Comparison of ENCODE assay signal across 15 mouse cellular contexts in the genomic region with DNA sequence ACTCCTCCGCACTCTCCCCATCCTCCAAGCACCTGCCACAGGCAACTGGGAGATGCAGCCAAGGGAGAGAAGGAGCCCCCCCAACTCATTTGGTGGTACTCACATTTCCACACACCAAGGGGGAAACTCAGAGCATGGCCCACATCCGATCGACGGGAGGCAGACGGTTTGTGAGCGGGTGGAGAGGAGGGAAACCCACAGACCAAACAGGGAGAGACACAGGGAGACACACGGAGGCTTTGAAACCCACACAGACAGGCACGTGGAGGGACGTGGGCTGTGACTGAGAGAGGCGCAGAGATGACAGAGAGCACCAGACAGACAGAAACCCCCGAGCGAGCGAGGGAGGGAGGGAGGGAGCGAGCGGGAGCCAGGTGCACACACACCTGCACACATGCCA. TPM values are rescaled to one million over a fixed set of nuclear protein-coding genes. Genes with fewer than 3 reads are reported as not detected.
A peak's percentile ranks its signal among the peaks of the same experiment; 100 is the strongest.
DNase-seq lines count a peak whose midpoint lies in the region; ATAC-seq and TF ChIP-seq lines count a peak whose summit lies in the region.
"Had no signal": no experiment of that assay in that cellular context is flagged by ENCODE, and none has a peak within 500 bp of the region (broad histone marks: within the 10 kb centered on the region; RNA-seq: fewer than 3 reads in every experiment).

No protein-coding gene starts in this region.

- no peak for ATAC-seq in kidney, embryonic 16.5 days (ENCODE audit: low FRiP score, low TSS enrichment)
- peak; percentile 25; the same call in 1 of the 2 replicates for ATAC-seq in forebrain, postnatal 0 days
- ATAC-seq in neural tube, embryonic 15.5 days (ENCODE audit: low FRiP score): no peak

- H3K27ac ChIP-seq in kidney, embryonic 16.5 days (ENCODE audit: low read length): no peak overlapping the region
- no peak overlapping the region for H3K27ac ChIP-seq in forebrain, postnatal 0 days (ENCODE audit: low read depth, low read length)
- H3K27ac ChIP-seq in neural tube, embryonic 15.5 days (replicated peaks): no peak overlapping the region
- H3K27ac ChIP-seq: heart, adult 2 months; macrophage had no signal

- no peak for TF ChIP-seq CTCF in forebrain, postnatal 0 days (IDR thresholded peaks at IDR 0.05; ENCODE audit: low read depth)

- intact Hi-C loops in gastrocnemius, postnatal 36 days (cut with DNase I): loop anchor here (5.0 kb wide), 1 partner anchor 118 kb away; no protein-coding TSS in a partner anchor

- 0 out of 2 replicates have a peak overlapping the region, but pooled peaks have one; percentile 6 for H3K9ac ChIP-seq in kidney, embryonic 16.5 days (replicated peaks; ENCODE audit: low read length)
- H3K9ac ChIP-seq in forebrain, postnatal 0 days: no peak overlapping the region
- no peak overlapping the region for H3K9ac ChIP-seq in neural tube, embryonic 15.5 days (replicated peaks)

- no peak overlapping the region for H3K4me3 ChIP-seq in kidney, embryonic 16.5 days (ENCODE audit: low read length)
- H3K4me3 ChIP-seq in forebrain, postnatal 0 days (ENCODE audit: low read depth, low read length): no peak overlapping the region
- H3K4me3 ChIP-seq in neural tube, embryonic 15.5 days (replicated peaks): no peak overlapping the region
- H3K4me3 ChIP-seq: heart, adult 2 months had no signal

- DNase-seq in kidney, postnatal 14 days: no peak
- peak; percentile 59 for DNase-seq in right cerebral cortex, adult 18-20 months
- DNase-seq in right cerebral cortex, postnatal 14 days: no peak
- peak; percentile 38 for DNase-seq in forebrain, postnatal 0 days
- DNase-seq in thymus, postnatal 14 days: peak; percentile 25
- no peak for DNase-seq in gastrocnemius, postnatal 36 days
- DNase-seq: adrenal gland, postnatal 25 days; heart, adult 2 months; heart, postnatal 14 days; kidney, adult 18-20 months; retina, postnatal 1 day had no signal

- no peaks in the 10 kb centered on the region for H3K36me3 ChIP-seq in kidney, embryonic 16.5 days (ENCODE audit: insufficient read depth, low read length)
- peaks cover 18% of the 10 kb centered on the region; the same call in 1 of the 2 replicates for H3K36me3 ChIP-seq in forebrain, postnatal 0 days (ENCODE audit: insufficient read depth)
- peaks cover 34% of the 10 kb centered on the region for H3K36me3 ChIP-seq in neural tube, embryonic 15.5 days

- no peaks in the 10 kb centered on the region for H3K9me3 ChIP-seq in kidney, embryonic 16.5 days (ENCODE audit: low read length)
- no peaks in the 10 kb centered on the region for H3K9me3 ChIP-seq in forebrain, postnatal 0 days (ENCODE audit: low read length)
- no peaks in the 10 kb centered on the region for H3K9me3 ChIP-seq in neural tube, embryonic 15.5 days (replicated peaks)

- no peaks in the 10 kb centered on the region; the same call in 1 of the 2 replicates for H3K27me3 ChIP-seq in kidney, embryonic 16.5 days (ENCODE audit: insufficient read depth, low read length)
- H3K27me3 ChIP-seq in forebrain, postnatal 0 days (ENCODE audit: insufficient read depth, low read length): no peaks in the 10 kb centered on the region
- H3K27me3 ChIP-seq in neural tube, embryonic 15.5 days (replicated peaks): no peaks in the 10 kb centered on the region; the same call in 1 of the 2 replicates

- 45% methylated on average over 15 of the region's 15 CpGs for WGBS in kidney, embryonic 16.5 days
- 53% methylated on average over 15 of the region's 15 CpGs for WGBS in forebrain, postnatal 0 days
- WGBS in neural tube, embryonic 15.5 days: 34% methylated on average over 15 of the region's 15 CpGs

- peaks cover 54% of the 10 kb centered on the region for H3K4me1 ChIP-seq in kidney, embryonic 16.5 days (ENCODE audit: insufficient read depth, low read length)
- 0 out of 2 replicates have a peak, but pooled peaks cover 3% of the 10 kb centered on the region for H3K4me1 ChIP-seq in forebrain, postnatal 0 days (ENCODE audit: insufficient read depth)
- peaks cover 38% of the 10 kb centered on the region for H3K4me1 ChIP-seq in neural tube, embryonic 15.5 days

- H3K4me2 ChIP-seq in kidney, embryonic 16.5 days (replicated peaks; ENCODE audit: low read depth, low read length): no peak overlapping the region
- H3K4me2 ChIP-seq in forebrain, postnatal 0 days (ENCODE audit: low read depth): no peak overlapping the region
- H3K4me2 ChIP-seq in neural tube, embryonic 15.5 days: no peak overlapping the region
- H3K4me2 ChIP-seq: liver, embryonic 11.5 days had no signal

RNA-seq across cellular contexts. Expression of a gene that starts 31.6 kb away (rescaled TPM):
- polyA plus RNA-seq in kidney, embryonic 16.5 days (2015; fragmentation: Nextera tagmentation; extraction: Ambion mirVana): 5.0 and 7.0 TPM in 2 replicates
- total RNA-seq in forebrain, postnatal 0 days (2014; rRNA removed): 1.1 and 1.6 TPM in 2 replicates
- 0.97 and 0.98 TPM in 2 replicates for polyA plus RNA-seq in forebrain, postnatal 0 days (2015; fragmentation: Nextera tagmentation; extraction: Ambion mirVana)
- 1.1 and 1.7 TPM in 2 replicates for polyA plus RNA-seq in neural tube, embryonic 15.5 days (2015; fragmentation: Nextera tagmentation; extraction: Ambion mirVana)
- total RNA-seq in gastrocnemius, postnatal 36 days (2021): under 1 TPM; 0.47 to 0.48 TPM

RNA-seq across cellular contexts. Expression of a gene that starts 49.6 kb away (rescaled TPM):
- polyA plus RNA-seq in kidney, embryonic 16.5 days (2015; fragmentation: Nextera tagmentation; extraction: Ambion mirVana): 10.2 and 10.3 TPM in 2 replicates
- 47.1 and 62.9 TPM in 2 replicates for total RNA-seq in forebrain, postnatal 0 days (2014; rRNA removed)
- polyA plus RNA-seq in forebrain, postnatal 0 days (2015; fragmentation: Nextera tagmentation; extraction: Ambion mirVana): 5.3 and 5.8 TPM in 2 replicates
- polyA plus RNA-seq in neural tube, embryonic 15.5 days (2015; fragmentation: Nextera tagmentation; extraction: Ambion mirVana): 12.8 and 14.7 TPM in 2 replicates
- 1 to 10 TPM; 2.0 to 3.0 TPM for total RNA-seq in gastrocnemius, postnatal 36 days (2021)
- polyA plus RNA-seq: macrophage had no signal

Comparison
In these comparisons a context has a peak if more than half of its experiments do, and no peak if none do; other contexts are left out.
1. DNase-seq: peak in right cerebral cortex, adult 18-20 months (single experiment), forebrain, postnatal 0 days (single experiment) and thymus, postnatal 14 days (single experiment); none in kidney, postnatal 14 days (single experiment), right cerebral cortex, postnatal 14 days (single experiment) and gastrocnemius, postnatal 36 days (0 of 2).